8 mouse cellular contexts compared by ENCODE assay signal in the genomic region with DNA sequence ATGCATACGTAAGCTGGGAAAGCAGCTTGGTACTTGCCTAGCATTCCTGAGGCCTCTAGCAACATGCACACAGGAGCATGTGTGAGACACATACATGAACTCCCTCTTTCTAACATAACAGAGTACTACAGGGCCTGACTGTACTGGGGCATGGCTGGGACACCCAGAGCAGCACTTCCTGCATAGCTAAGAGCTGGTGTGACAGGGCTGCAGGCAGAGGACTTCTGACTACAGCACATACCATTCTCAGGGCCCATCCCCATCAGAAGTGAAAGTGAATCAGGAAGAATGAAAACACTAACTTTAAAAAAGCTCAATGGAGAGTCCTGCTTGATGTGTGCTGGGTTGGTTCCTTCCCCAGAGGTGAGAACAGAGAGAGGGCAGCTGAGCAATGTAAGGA.
DNase-seq lines count a peak whose midpoint lies in the region; ATAC-seq and TF ChIP-seq lines count a peak whose summit lies in the region.

No protein-coding gene starts in this region.

- DNase-seq in layer of hippocampus, adult 2 months (ENCODE audit: low spot score in 2 of 2) = no peak
- DNase-seq in layer of hippocampus, postnatal 36 days = no peak
- peak; percentile 47 for DNase-seq in T-cell, adult 2 months (ENCODE audit: low spot score)
- peak; percentile 62 for DNase-seq in kidney, postnatal 0 days (ENCODE audit: low spot score)
- peak; percentile 38 to 40 for DNase-seq in natural killer cell, adult 2 months (ENCODE audit: low spot score in 2 of 2)
- DNase-seq in ovary, postnatal 10 days (ENCODE audit: low spot score) = no peak
- DNase-seq in ovary, adult 18-20 months (ENCODE audit: low spot score) = no peak

- H3K27me3 ChIP-seq in kidney, postnatal 0 days (ENCODE audit: insufficient read depth, low read length) = no peaks in the 10 kb centered on the region

- TF ChIP-seq CTCF in layer of hippocampus, adult 2 months (conservative IDR thresholded peaks at IDR 0.05) = no peak
- TF ChIP-seq CTCF in kidney, postnatal 0 days (IDR thresholded peaks at IDR 0.05; ENCODE audit: low read depth) = peak; percentile 18; the same call in 1 of the 2 replicates

- WGBS in kidney, postnatal 0 days = 62% methylated on average over 1 of the region's 1 CpGs

- H3K9ac ChIP-seq in kidney, postnatal 0 days (ENCODE audit: low read depth, low read length) = no peak overlapping the region

- H3K4me2 ChIP-seq in kidney, postnatal 0 days (ENCODE audit: low read length) = no peak overlapping the region

- peak overlapping the region; percentile 61 for H3K27ac ChIP-seq in layer of hippocampus, adult 2 months
- H3K27ac ChIP-seq in kidney, postnatal 0 days = 0 out of 2 replicates have a peak overlapping the region, but pooled peaks have one; percentile 6

- H3K36me3 ChIP-seq in kidney, postnatal 0 days (ENCODE audit: insufficient read depth, low read length) = 0 out of 2 replicates have a peak, but pooled peaks cover 3% of the 10 kb centered on the region

- ATAC-seq in kidney, postnatal 0 days (replicated peaks; ENCODE audit: low FRiP score, low read depth) = no peak
- no peak for ATAC-seq in erythroid progenitor cell, adult 5-6 weeks (replicated peaks; ENCODE audit: low FRiP score, poor library complexity, severe bottlenecking)

- 0 out of 2 replicates have a peak, but pooled peaks cover 3% of the 10 kb centered on the region for H3K4me1 ChIP-seq in kidney, postnatal 0 days (replicated peaks; ENCODE audit: insufficient read depth, low read length)

- no peaks in the 10 kb centered on the region for H3K9me3 ChIP-seq in kidney, postnatal 0 days (replicated peaks; ENCODE audit: low read length)

- H3K4me3 ChIP-seq in layer of hippocampus, adult 2 months = no peak overlapping the region
- no peak overlapping the region for H3K4me3 ChIP-seq in kidney, postnatal 0 days (replicated peaks; ENCODE audit: low read depth, low read length)

Comparison
In these comparisons a context has a peak if more than half of its experiments do, and no peak if none do; other contexts are left out.
1. DNase-seq: peak in T-cell, adult 2 months (single experiment), kidney, postnatal 0 days (single experiment) and natural killer cell, adult 2 months (2 of 2); none in layer of hippocampus, adult 2 months (0 of 2), layer of hippocampus, postnatal 36 days (0 of 2), ovary, postnatal 10 days (single experiment) and ovary, adult 18-20 months (single experiment).